Mouse (Mus musculus): ENCODE results near the gene Gp1bb.

Gene Gp1bb

DNA sequence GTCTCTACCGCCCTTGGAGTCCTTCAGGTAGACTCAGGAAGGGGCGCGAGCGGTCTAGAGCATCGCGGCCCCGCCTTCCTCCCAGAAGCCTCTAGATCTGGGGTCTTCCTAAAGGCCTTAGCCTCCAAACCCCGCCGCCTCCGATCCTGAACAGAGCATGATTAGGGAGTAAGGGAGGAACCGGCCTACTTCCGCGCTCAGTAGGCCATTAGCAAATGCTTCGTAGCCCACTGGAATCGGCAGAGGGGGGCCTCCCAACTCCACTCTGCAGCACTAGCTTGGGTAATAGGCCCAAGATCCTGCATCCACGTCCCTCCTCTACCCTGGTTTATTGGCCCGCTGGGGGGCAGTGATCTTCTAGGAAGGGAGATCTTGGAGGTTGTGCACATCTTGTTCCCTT is at the start of gene Gp1bb:
TSS of gene Gp1bb (minus strand) at position 385 of the 400 bp plus-strand sequence.
- DNase-seq = no peak

DNA sequence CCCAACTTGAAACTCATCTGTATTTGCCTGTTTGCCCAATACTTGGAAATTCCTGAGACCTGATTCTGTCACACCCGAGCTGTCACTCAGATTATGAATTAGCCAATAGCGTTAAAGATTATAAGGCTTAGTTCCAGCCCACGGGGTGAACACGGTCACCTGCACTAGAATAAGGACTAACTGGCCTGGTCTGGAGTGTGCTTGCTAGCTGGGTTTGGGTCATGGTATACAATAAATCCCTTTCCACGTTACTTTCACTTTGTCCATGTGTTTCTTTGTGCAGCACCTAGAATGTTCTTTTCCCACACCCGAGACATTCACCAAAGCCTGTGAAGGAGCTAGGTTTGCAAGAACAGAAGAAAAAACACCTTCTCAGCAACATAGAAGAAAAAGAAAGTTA is 47.7 kb upstream of the Gp1bb start:
- DNase-seq = no peak

DNA sequence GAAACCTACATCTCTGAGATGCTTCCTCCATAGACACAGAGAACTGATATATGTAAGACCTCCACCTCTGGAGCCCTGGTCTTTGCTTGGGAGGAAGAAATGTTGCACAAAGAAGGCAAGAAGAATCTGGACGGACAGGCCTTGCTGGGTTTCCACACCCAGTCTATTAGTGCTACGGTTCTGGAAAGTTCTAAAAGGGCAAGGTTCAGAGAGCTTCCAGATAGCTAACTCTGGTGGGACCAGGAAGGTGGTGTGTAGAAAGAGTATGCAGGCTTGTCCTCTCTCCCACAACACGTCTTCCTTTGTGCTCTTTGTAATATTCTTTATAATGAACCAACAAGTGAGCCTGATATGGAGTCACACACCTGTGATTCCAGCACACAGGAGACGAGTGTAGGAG is 36.4 kb upstream of the Gp1bb start:
- DNase-seq = no peak

DNA sequence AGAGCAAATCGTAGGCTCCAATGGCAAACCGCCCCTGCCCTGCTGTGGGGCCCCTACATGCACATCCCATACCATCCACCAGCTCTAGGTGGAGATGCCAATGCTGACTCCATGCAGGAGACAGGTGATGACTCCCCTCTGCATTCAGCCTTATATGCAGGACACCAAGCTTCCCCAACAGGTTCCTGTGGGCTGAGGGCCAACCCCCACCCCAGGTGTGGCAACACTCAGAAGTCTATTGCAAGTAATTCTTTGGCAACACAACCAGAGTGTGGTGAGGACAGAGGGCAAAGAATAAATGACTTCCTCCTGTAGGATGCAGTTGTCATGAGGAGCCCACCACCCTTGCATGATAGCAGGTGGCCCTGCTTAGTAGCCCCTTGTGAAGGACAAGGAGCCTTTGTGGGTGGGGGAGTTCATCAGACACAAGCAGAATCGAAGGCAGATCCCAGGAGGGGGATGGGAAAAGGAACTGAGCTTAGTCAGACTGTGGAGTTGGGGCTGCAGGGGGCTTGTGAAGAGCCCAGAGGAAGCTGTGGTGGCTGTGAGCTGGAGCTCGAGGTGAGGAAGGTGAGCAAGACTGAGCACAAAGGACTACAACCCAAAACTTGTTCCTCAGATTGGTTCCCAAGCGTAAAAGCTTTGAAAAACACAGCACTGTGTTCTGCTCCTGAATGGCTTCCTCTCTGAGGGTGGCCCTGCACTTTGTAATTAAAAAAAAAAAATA is 33.3 kb upstream of the Gp1bb start:
- DNase-seq = no peak

DNA sequence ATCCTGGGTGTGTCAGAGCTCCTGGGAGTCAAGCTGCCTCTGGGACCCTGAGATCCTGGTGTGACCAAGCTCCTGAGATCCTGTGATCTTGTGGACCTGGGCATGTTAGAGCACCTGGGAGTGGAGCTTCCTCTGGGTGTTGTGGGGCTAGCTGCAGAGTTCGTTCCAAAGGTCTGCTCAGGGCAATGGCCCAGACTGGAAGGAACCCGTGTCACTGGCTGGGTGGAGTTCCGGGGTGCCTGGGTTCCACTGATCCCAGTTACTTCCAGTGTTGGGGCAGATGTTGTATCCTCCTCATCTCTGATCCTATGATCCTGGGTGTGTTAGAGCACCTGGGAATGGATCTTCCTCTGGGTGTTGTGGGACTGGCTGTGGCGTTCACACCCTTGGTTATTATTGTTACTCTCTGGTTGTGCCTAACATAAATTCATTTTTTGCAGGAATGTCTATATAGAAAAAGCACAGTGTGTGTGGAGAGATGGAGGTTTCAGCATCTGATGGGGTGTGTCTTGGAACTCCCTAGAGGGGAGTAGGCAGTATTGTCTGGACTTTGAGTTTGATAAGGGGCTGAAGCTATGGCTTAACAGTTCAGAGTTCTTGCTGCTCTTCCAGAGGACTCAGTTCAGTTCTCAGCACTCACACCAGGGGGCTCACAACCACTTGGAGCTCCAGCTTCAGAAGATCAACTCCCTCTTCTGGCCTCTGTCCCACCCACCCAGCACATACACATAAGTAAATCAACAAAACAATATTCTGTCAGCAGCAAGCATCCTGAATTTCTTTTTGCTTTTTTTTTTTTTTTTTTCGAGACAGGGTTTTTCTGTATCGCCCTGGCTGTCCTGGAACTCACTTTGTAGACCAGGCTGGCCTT is 31.3 kb upstream of the Gp1bb start:
- DNase-seq = no peak

DNA sequence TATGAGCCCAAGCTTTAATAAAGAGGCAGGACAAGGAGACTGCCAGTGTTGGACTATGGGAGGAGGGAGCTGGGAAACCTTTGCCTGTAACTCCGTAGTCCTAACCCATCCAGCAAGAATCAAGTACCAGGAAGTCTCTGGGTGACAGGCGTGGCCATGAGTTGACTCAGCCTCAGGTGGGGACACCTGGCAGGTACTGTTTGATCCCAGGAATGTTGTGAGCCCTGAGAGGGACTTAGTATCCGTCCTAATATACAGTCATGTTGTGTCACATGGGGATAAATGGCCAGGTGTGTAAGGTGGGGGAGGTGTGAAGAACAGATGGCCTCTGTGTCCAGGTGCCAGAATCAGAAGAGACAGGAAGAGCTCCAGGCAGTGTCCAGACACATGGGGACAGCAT is 26.9 kb upstream of the Gp1bb start:
- no peak for DNase-seq

DNA sequence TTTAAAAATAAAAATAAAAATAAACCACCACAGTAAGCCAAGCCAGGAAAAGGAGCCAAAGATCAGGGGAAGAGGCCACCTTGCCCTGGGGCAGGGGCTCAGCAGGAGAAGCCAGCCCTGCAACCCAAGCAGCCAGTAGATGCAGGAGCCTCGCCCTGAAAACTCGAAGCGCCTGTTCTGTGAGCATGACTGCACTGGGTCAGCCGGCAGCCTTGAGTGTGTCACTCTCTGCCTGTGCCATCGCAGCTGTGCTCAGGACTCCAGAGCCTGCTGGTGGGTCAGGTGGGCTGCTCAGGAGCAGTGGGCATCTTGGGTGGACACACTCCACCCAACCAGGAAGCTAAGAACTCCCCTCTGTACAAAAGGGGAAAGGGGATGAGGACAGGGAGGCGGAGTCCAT is 23.1 kb upstream of the Gp1bb start:
- no peak for DNase-seq

DNA sequence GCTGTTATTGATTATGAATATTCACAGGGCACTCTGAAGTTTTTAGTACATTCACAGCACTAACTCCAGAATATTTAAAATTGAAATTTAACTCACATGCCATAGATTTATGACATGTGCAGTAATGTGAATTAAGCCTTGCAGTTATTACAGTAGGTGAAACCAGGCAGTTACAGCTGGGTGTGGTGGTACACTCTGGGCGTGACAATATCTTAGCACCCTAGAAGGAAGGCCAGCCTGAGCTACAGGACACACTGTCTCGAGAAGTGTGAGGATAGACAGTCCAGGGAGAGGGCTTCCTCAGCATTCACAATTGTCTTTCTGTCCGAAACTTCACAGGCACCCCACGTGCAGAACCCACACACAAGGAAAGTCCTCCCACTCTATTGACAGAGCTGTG is 22.3 kb upstream of the Gp1bb start:
- no peak for DNase-seq

DNA sequence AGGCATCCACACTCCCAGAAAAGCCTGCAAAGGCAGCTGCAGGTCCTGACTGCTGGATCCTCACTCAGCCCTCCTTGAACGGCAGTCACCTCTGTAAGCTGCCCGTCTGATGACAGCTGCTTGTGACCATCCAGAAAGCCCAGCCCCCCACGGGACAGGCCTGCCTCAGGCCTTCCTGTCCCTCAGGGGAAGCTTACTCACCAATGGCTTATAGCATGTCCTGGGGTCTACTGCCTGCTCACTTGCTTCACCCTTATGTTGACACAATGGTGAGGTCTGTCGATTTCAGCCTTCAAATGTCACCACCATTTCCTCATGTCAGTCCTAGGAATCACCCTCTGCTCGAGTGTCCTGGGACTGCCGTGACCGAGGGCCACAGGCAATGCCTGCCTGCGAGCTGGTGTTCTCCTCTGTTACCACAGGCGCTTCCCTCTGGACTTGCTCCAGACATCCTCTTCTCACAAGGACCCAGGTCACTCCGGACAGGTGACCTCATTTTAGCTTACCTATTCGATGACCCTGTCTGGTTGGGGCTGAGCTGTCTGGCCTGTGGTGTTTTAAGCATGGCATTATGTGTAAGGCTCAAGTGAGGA is 21.3 kb upstream of the Gp1bb start:
- no peak for DNase-seq

DNA sequence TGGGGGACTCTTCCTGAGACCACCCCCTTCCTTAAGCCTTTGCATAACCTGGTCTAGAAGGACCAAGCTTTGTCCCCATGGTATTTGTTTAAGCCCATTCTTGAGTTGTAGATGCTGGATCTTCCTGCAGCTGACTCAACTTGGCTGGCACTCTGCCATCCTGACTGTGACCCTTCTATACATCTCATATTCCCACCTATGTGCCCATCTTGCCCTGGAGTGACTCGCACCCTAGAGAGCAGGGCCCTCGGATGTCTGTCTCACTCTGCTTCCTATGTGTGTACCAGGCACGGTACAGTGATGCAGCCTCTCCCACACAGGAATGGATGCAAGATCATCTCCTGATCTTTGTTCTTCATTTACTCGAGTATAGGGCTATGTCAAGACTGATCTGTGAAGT is 20.7 kb upstream of the Gp1bb start:
- no peak for DNase-seq

DNA sequence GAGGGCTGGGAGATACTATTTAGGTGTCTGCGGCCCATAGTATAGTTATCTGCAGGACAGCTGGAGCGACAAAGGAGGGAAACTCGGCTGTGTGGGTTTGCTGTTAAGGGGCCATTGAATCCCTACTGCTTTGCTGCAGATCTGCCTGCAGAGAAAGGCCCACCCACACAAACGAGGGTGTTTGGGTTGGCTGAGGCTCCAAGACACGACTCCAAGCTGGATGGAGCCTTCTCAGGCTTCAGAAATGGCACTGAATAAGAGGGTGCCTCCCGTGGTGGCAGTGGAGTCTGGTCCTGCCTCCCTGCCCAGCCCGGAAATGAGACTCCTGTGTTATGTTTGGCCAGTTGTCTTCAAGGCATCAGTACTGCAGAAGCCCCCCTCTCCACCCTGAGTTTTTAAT is 20.1 kb upstream of the Gp1bb start:
- DNase-seq = no peak

DNA sequence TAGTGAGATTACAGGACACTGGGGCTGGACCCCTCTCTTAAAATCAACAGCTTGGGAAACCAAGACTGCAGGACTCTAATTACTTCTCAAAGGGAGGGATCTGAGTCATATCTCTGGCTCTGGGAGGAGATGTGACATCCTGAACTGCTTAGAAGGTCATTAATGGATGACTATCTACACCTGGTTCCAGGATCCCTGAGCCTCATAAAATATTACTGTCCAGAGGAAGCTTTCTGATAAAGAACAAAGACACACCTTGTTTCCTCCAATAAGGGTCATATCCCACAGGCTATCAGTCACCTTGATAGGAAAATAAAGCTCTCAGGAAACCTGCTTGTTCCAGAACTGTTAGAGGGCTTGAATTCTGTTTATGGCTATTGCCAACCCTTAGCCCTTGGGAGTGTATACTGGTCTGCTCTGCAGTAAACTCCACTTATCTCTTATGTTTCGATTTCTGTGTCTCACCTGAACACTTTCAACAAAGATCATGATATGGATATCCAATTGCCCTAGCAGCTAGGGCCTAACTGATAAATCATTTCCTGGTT is 17.3 kb upstream of the Gp1bb start:
- no peak for DNase-seq

DNA sequence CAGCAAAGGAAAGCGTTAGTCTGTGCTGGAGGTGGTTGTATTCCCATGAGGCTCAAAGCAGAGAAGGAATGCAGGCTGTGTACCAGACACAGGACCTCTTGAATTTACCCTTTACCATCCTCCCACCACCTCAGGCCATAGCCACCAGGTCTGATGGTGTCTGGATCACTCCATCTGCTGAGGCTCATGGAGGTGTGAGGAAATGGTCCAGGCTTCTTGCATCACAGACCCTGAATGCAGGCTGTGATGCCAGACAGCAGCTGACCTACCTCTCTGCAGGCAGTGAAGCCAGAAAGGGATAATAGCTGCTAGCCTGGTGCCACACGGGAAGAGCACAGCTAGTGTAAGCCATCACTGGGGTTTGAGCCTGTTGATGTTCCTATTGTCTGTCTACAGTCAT is 16.2 kb upstream of the Gp1bb start:
- DNase-seq = no peak

DNA sequence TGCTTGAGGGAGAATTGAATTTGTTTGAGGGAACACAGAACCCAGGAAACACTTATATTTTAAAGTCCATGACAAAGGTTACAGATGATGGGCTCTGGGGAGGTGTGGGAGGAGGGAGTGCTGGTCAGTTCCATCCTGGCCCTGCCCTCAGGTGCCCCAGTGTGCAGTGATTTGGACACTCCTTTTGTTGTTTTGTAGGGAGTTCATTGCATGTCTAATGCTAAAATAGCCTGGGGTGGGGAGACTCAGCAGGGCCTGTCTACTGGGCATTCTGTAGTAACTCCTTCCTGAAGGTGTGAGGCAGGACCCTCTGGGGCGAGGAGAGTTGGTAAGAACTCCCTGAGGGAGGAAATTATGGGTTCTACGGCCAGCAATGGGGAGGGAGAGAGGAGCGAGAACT is 14.6 kb upstream of the Gp1bb start:
- no peak for DNase-seq

DNA sequence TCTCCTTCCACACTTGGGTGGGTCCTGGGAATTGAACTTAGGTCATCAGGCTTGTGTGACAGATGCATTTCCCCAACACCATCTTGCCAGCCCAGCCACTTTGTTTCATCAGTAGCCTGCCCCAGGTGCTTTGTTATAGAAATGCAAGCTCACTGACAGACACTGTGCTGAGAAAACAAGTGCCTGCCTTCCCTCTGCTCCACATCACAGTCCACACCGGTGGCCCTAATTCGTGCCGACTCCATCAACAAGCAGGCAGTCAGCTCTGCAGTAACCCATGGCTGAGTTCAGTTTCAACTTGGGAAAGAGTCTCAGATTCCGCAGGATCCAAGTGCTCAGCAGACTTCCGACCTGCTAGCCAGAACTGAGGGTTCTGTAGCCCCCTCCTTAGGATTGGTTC is 14.2 kb upstream of the Gp1bb start:
- DNase-seq = no peak

DNA sequence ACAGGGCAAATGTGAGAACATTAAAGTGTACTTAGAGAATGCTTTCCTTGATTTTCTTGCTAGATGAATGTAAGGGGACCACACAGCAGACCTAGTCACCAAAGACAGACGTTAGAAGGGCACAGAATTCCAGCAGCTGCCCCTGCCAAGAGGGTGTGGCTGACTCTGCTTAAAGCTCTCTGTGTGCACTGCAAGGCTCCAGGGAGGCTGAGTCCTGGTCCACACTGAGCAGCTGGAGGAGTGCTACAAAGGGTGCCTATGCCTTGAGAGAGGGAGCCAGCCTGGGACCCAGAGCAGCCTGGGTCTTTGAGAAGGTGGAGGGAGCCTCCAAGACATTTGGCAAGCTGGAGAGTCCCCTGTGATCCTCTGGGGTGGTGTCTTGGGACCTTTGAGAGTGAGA is 11.1 kb upstream of the Gp1bb start:
- DNase-seq = no peak

DNA sequence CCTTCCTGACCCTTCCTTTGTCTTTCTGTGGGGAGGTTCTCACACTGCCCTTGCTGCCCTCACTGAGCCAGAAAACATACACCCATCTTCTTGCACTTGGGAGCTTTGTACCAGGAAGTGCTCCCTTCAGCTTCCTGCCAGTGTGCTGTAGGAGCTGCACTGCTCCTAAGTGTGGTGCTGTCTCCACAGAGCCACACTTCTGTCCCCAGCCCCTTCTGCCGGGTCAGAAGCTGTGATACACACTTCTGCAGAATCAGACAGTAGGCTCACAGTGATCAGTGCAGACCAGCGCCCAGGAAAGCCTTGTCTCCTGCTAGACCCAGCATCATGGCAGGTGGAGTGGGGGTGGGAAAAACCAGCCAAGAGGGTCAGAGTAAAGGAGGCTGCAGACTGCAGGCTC is 10.6 kb upstream of the Gp1bb start:
- DNase-seq = no peak

DNA sequence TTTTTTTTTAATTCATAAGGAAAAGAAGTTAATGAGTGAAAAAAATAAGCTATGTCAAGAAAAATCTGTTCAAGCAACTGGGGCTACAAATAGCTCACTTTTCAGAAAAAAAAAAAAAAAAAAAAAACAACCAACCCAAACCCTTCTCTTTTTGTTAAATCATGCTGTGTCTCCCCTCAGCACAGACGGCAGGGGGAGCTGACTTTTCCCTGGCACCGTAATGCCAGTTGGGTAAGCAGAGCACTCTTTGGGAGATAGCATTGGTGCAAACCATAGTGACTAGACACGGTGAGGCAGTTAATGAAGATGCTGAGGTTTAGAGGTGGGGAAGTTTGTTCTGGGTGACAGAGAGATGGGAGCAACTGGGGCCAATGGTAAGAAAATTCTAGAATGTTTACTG is 9.9 kb upstream of the Gp1bb start:
- no peak for DNase-seq

DNA sequence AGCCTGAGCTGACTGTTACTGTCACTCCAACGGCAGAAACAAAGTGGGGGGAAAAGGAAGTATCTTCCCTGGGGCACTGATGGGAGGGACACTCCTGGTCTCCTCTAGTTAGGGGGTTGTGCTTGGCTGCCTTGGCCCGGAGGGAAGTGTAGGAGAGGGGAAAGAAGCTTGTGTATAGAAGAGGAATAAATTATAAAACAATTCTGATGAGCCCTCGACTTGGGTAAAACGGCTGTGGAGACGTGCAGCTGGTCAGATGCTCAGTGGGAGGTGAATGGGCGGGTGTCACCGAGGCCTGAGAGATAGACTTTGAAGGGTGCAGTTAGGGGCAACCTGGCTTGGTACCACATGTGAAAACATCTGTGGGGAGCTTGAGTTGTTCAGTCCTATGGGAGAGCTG is 8.9 kb upstream of the Gp1bb start:
- no peak for DNase-seq

DNA sequence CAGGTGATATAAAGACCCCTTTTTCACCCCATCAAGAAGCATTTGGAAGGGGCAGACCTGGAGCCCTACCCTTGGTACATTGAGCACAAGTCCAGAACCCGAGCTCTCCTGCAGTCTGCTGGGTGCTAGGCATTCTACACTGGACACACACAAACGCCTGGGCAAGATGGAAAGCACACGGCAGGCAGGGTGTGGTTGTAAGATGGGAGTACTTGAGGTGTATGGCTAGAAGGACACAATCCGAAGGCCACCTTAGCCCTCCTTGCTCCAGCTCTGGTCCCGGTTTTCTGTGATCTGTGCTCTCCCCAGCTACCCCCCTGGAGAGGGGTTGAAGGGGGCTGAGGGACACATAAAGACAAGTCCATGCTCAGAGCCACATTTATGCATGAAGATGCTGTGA is 8.1 kb upstream of the Gp1bb start:
- DNase-seq = no peak

DNA sequence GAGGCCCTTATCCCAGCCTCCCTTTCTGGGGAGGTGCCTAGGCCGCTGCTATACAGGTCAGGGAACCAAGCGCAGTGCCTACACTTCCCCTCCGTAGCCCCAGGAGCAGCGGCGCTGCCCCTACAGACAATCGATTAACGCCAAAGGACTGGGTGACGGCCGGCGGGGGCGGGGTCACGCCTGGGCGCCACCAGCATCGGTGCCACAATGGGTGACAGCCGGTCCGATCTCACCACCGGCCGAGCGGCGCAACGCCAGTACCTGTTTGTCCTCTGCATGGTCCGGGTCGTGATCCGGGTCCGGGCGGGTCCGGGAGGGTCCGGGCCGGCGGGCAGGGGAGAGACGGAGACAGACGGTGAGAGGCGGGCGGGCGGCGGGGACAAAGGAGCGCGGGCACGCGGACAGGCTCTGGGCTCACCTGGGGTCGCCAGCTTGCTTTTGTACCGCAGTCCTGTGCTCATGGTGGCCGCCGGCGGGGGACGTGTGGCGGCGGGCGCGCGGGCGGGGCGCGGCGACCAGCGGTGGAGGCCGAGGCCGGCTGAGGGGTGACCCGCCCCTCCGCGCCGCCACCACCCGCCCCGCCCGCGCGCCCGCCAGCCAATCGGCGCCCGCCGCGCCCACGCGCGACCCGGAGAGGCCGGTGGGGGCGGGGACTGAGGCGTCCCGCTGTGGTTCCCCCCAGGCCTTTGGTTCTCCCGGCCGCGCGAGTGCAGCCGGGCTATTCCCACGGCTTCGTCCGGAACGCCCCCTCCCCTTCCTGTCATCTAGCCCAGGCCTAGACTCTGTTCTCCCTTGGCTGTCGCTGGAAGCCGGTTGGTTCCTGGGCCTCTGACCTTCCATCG is 7.4 kb upstream of the Gp1bb start, which contains the start of gene Sept5:
TSS of gene Sept5 (minus strand) at position 565 of the 842 bp plus-strand sequence.
- peak; percentile 81 for DNase-seq

DNA sequence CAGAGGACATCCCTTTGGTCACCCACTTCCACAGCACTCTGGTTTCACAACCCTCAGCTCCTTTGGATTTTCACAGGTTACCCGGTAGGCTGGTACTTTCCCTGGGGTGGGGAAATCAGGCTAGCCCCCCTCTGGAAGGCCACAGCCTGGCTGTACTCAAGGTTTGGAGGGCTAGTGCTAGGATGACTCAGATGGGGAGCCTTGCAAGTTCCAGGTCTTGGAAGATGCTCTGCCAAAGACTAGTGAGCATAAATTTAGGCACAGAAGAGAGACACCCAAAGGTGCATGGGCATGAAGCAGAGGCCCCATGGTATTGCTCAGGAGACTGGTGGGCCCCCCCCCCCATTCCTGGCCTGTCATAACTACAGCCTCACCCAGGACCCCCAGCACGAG is 6.7 kb upstream of the Gp1bb start:
- DNase-seq = no peak

Data from kidney, postnatal 14 days (tissue).